Mouse (Mus musculus) MEL (cell line): ENCODE results near the gene Ppp1r18. TPM values are rescaled to one million over a fixed set of nuclear protein-coding genes. Genes with fewer than 3 reads are reported as not detected.

Experiments
- DNase-seq: peaks from one replicate; pipeline ENCODE4 v3.0.0; 2011; ENCODE audit warnings: low read depth, low spot score
- H3K27ac ChIP-seq: 2 replicates; pipeline ENCODE4 v1.5.1; 2012; ENCODE audit warnings: low read depth, mild to moderate bottlenecking, control low read depth, low read length, moderate library complexity; ENCODE audit not compliant: control insufficient read depth
- H3K27me3 ChIP-seq, 2 experiments: fragments of 150-350 bp in 1 of 2; sonication (generic) in 1 of 2; 2 replicates each; pipeline ENCODE4 v1.6.1; 2012; ENCODE audit warnings: low read length in 2 of 2, mild to moderate bottlenecking in 2 of 2, improper control_type of control experiment in 1 of 2, moderate library complexity in 1 of 2; ENCODE audit not compliant: insufficient read depth in 2 of 2, control insufficient read depth in 1 of 2
- H3K36me3 ChIP-seq, 2 experiments: 2 replicates each; pipeline ENCODE4 v1.6.1; 2012 to 2014; ENCODE audit warnings: low read length in 2 of 2, improper control_type of control experiment in 1 of 2, inconsistent platforms in 1 of 2, mild to moderate bottlenecking in 1 of 2; ENCODE audit not compliant: insufficient read depth in 2 of 2, control insufficient read depth in 1 of 2
- H3K4me1 ChIP-seq, 2 experiments: fragments of 150-350 bp in 1 of 2; sonication (generic) in 1 of 2; 2 replicates each; pipeline ENCODE4 v1.6.1; 2012; ENCODE audit warnings: low read length in 2 of 2, improper control_type of control experiment in 1 of 2, mild to moderate bottlenecking in 1 of 2; ENCODE audit not compliant: insufficient read depth in 2 of 2, control insufficient read depth in 1 of 2
- H3K4me3 ChIP-seq, 2 experiments: fragments of 150-350 bp in 1 of 2; sonication (generic) in 1 of 2; 2 replicates each; pipeline ENCODE4 v1.5.1; 2012; ENCODE audit warnings: low read depth in 2 of 2, low read length in 2 of 2, mild to moderate bottlenecking in 2 of 2, moderate library complexity in 2 of 2, control low read depth in 1 of 2, improper control_type of control experiment in 1 of 2; ENCODE audit not compliant: control insufficient read depth in 1 of 2, insufficient read depth in 1 of 2
- H3K79me2 ChIP-seq: 2 replicates; pipeline ENCODE4 v1.6.1; 2012; ENCODE audit warnings: mild to moderate bottlenecking, low read length, moderate library complexity; ENCODE audit not compliant: control insufficient read depth, poor library complexity, insufficient read depth
- H3K9ac ChIP-seq: 2 replicates; pipeline ENCODE4 v1.6.1; 2012; ENCODE audit warnings: low read depth, mild to moderate bottlenecking, control low read depth, low read length, moderate library complexity; ENCODE audit not compliant: control insufficient read depth, poor library complexity, severe bottlenecking
- H3K9me3 ChIP-seq: fragments of 150-350 bp; sonication (generic); replicated peaks from 2 replicates; pipeline ENCODE4 v1.6.1; 2012; ENCODE audit warnings: mild to moderate bottlenecking, low read length, improper control_type of control experiment, moderate library complexity; ENCODE audit not compliant: insufficient read depth
- BHLHE40 ChIP-seq: IDR thresholded peaks from 2 replicates; pipeline ENCODE4 v1.6.1; 2012; ENCODE audit warnings: low read depth, mild to moderate bottlenecking, inconsistent platforms, low read length, improper control_type of control experiment, borderline replicate concordance
- CTCF ChIP-seq, 3 experiments: IDR thresholded peaks in 2 of 3; conservative IDR thresholded peaks in 1 of 3; 2 replicates each; pipeline ENCODE4 v1.5.1; 2011 to 2012; ENCODE audit warnings: low read length in 3 of 3, low read depth in 2 of 3, mild to moderate bottlenecking in 2 of 3, improper control_type of control experiment in 1 of 3, inconsistent platforms in 1 of 3, mixed read lengths in 1 of 3, moderate library complexity in 1 of 3; ENCODE audit not compliant: control insufficient read depth in 1 of 3, insufficient read depth in 1 of 3, poor library complexity in 1 of 3, severe bottlenecking in 1 of 3
- MAZ ChIP-seq: IDR thresholded peaks from 2 replicates; pipeline ENCODE4 v1.6.1; 2012; ENCODE audit warnings: low read depth, mild to moderate bottlenecking, inconsistent platforms, low read length, improper control_type of control experiment
- MEF2A ChIP-seq: IDR thresholded peaks from 2 replicates; pipeline ENCODE4 v1.6.1; 2014; ENCODE audit warnings: low read depth, mild to moderate bottlenecking, inconsistent platforms, low read length, improper control_type of control experiment; ENCODE audit not compliant: poor library complexity, insufficient replicate concordance, severe bottlenecking; ENCODE audit errors: extremely low read depth
- POLR2AphosphoS5 ChIP-seq: IDR thresholded peaks from 2 replicates; pipeline ENCODE4 v1.6.1; 2012; ENCODE audit warnings: low read depth, borderline replicate concordance, mild to moderate bottlenecking, inconsistent platforms, low read length, moderate library complexity, mixed read lengths
- RAD21 ChIP-seq: IDR thresholded peaks from 2 replicates; pipeline ENCODE4 v1.6.1; 2011; ENCODE audit warnings: mild to moderate bottlenecking, low read depth, low read length, improper control_type of control experiment
- SIN3A ChIP-seq: IDR thresholded peaks from 2 replicates; pipeline ENCODE4 v1.6.1; 2012; ENCODE audit warnings: low read length, improper control_type of control experiment, inconsistent platforms
- SMC3 ChIP-seq: IDR thresholded peaks from 2 replicates; pipeline ENCODE4 v1.6.1; 2011; ENCODE audit warnings: low read depth, low read length, improper control_type of control experiment
- TBP ChIP-seq: IDR thresholded peaks from 2 replicates; pipeline ENCODE4 v1.8.0; 2011; ENCODE audit warnings: low read depth, low read length, improper control_type of control experiment
- UBTF ChIP-seq: IDR thresholded peaks from 2 replicates; pipeline ENCODE4 v1.6.1; 2012; ENCODE audit warnings: low read depth, mild to moderate bottlenecking, inconsistent platforms, low read length, improper control_type of control experiment, moderate library complexity, borderline replicate concordance; ENCODE audit not compliant: insufficient read depth
- USF1 ChIP-seq: IDR thresholded peaks from 2 replicates; pipeline ENCODE4 v1.6.1; 2014; ENCODE audit warnings: low read depth, mild to moderate bottlenecking, inconsistent platforms, low read length, improper control_type of control experiment, moderate library complexity
- ZKSCAN1 ChIP-seq: IDR thresholded peaks from 2 replicates; pipeline ENCODE4 v1.6.1; 2012; ENCODE audit warnings: low read depth, mild to moderate bottlenecking, inconsistent platforms, low read length, improper control_type of control experiment, moderate library complexity
- ZMIZ1 ChIP-seq: IDR thresholded peaks from 2 replicates; pipeline ENCODE4 v1.6.1; 2012; ENCODE audit warnings: low read depth, mild to moderate bottlenecking, inconsistent platforms, low read length, improper control_type of control experiment, moderate library complexity
- polyA plus RNA-seq, 2 experiments: library from polyadenylated mRNA; stranded (reverse) in 1 of 2; unstranded in 1 of 2; fragments of >175 nt in 1 of 2; fragments of >200 nt in 1 of 2; gene quantifications; 2 replicates each; pipeline versions ENCODE4 v1.2.1 to v1.2.4; 2012; ENCODE audit warnings: low replicate concordance in 2 of 2, low read depth in 1 of 2; ENCODE audit not compliant: insufficient read length in 2 of 2, insufficient read depth in 1 of 2, missing spikeins in 1 of 2
- total RNA-seq: library from RNA; depleted of rRNA; stranded (reverse); fragments of 300-350 nt; gene quantifications from 2 replicates; pipeline ENCODE4 v1.2.3, GENCODE M21; 2012

Ppp1r18 gene
- total and polyA plus RNA-seq, 3 experiments: 10.1 to 36.2 TPM; not detected in 1

- peak overlapping the region; percentile 52 to 84 for H3K4me3 ChIP-seq
- H3K36me3 ChIP-seq: peaks cover under 1 to 23% of the 10 kb centered on the region in 2 experiments; a peak in 2 of 4 replicates
- no peak for TF ChIP-seq POLR2AphosphoS5
- no peak for TF ChIP-seq SIN3A
- TF ChIP-seq CTCF (IDR thresholded peaks at IDR 0.05 in 2 of 3, conservative IDR thresholded peaks at IDR 0.05 in 1 of 3; ENCODE audit: control insufficient read depth in 1 of 3, insufficient read depth in 1 of 3, low read depth in 2 of 3, low read length in 3 of 3, poor library complexity in 1 of 3, severe bottlenecking in 1 of 3): no peak
- TF ChIP-seq MEF2A: no peak
- TF ChIP-seq TBP: no peak
- TF ChIP-seq MAZ: no peak
- TF ChIP-seq BHLHE40: no peak
- no peak for TF ChIP-seq ZKSCAN1
- no peak for TF ChIP-seq UBTF
- H3K9ac ChIP-seq: peak overlapping the region; percentile 86
- peaks cover 0 to 22% of the 10 kb centered on the region in 2 experiments; a peak in 3 of 4 replicates for H3K4me1 ChIP-seq
- H3K27me3 ChIP-seq: no peaks in the 10 kb centered on the region
- H3K9me3 ChIP-seq: no peaks in the 10 kb centered on the region
- H3K79me2 ChIP-seq: peaks cover 28% of the 10 kb centered on the region
- DNase-seq: no peak
- H3K27ac ChIP-seq: peak overlapping the region; percentile 98
These were observed 23.4 kb upstream of the Ppp1r18 start for GRCm38 (mm10) chr17:35842006-35842405.

GRCm38 (mm10) chr17:35843514-35843913 lies 21.9 kb upstream of the Ppp1r18 start:
- H3K4me1 ChIP-seq: peaks cover 0 to 22% of the 10 kb centered on the region in 2 experiments; a peak in 3 of 4 replicates
- no peak overlapping the region for H3K27ac ChIP-seq
- H3K36me3 ChIP-seq: peaks cover 4 to 24% of the 10 kb centered on the region in 2 experiments; a peak in 3 of 4 replicates
- H3K9ac ChIP-seq: no peak overlapping the region
- DNase-seq: no peak
- TF ChIP-seq USF1 (no peak), CTCF (IDR thresholded peaks at IDR 0.05 in 2 of 3, conservative IDR thresholded peaks at IDR 0.05 in 1 of 3; ENCODE audit: control insufficient read depth in 1 of 3, insufficient read depth in 1 of 3, low read depth in 2 of 3, low read length in 3 of 3, poor library complexity in 1 of 3, severe bottlenecking in 1 of 3) (peak in 1 of 3 experiments; percentile 41; a peak in 2 of 6 replicates)
- H3K79me2 ChIP-seq: peaks cover 18% of the 10 kb centered on the region
- H3K9me3 ChIP-seq: no peaks in the 10 kb centered on the region
- H3K27me3 ChIP-seq: no peaks in the 10 kb centered on the region
- no peak overlapping the region for H3K4me3 ChIP-seq

GRCm38 (mm10) chr17:35848112-35848511 lies 17.3 kb upstream of the Ppp1r18 start:
- no peak overlapping the region for H3K27ac ChIP-seq
- peak; percentile 34 for DNase-seq

More at GRCm38 (mm10) chr17:35848112-35848511, 17.3 kb upstream of the Ppp1r18 start:
- Histone ChIP-seq H3K4me1 (peaks cover 27 to 31% of the 10 kb centered on the region in 2 experiments), H3K79me2 (peaks cover 3% of the 10 kb centered on the region; the same call in 1 of the 2 replicates), H3K9ac (no peak overlapping the region), H3K4me3 (no peak overlapping the region), H3K27me3 (no peaks in the 10 kb centered on the region), H3K36me3 (peaks cover 23 to 33% of the 10 kb centered on the region in 2 experiments), H3K9me3 (no peaks in the 10 kb centered on the region)
- TF ChIP-seq ZMIZ1 (no peak), SMC3 (peak; percentile 36), RAD21 (peak; percentile 3; the same call in 1 of the 2 replicates), CTCF (IDR thresholded peaks at IDR 0.05 in 2 of 3, conservative IDR thresholded peaks at IDR 0.05 in 1 of 3; ENCODE audit: control insufficient read depth in 1 of 3, insufficient read depth in 1 of 3, low read depth in 2 of 3, low read length in 3 of 3, poor library complexity in 1 of 3, severe bottlenecking in 1 of 3) (peak in 2 of 3 experiments; percentile 17 to 40; a peak in 2 of 6 replicates)
